Mouse (Mus musculus) adrenal gland (tissue): ENCODE data around the gene Pappa.

Experiments
- intact Hi-C: fragments of 180-260 bp; cut with DNase I; formaldehyde crosslinking; loops from one replicate; pipeline ENCODE4 v1.15.1; 2025

The Pappa gene

DNA sequence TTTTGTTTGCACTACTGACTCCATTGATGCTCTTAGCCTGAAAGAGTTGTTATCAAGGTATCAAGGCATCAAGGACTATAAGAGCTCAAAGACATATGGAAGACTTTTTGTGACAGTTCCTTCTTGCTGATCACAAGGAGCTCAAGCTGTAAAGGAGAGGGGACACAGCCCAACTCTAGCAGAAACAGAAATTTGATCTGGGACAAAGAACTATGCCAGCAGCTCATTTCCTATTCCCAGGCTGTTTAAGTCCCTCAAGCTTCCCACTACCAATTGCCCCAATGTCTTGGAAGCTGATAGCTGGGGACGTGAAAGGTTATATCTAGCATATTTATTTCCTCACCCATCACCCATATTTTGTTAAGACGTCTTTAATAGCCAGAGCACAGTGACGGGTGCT lies 39.7 kb downstream of the Pappa start:
- intact Hi-C loops: no loop called here

DNA sequence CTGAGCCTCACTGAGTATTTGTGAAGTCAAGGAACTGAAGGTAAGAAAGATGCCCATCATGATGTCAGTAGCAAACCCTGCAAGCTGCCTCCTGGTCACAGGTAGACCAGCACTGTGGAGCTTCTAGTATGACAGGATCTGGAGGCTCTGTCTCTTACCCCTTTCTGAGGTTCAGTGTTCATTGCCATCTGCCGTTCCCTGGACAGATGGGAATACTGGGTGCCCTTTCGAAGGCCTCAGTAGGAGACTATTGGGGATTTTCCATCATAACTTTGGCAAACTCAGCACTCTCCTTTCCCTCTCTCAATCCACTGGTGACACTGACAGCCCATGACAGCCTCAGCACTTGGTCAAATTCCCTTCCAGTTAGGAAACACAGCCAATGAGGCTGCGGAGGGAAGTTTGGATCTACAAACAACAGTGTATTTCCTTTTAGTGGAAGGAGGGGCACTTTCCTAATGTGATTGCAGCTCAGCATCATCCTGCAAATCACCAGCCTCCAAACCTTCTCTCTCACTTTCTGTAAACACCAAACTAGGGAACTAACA lies 42.4 kb downstream of the Pappa start:
- intact Hi-C loops: no loop called here

DNA sequence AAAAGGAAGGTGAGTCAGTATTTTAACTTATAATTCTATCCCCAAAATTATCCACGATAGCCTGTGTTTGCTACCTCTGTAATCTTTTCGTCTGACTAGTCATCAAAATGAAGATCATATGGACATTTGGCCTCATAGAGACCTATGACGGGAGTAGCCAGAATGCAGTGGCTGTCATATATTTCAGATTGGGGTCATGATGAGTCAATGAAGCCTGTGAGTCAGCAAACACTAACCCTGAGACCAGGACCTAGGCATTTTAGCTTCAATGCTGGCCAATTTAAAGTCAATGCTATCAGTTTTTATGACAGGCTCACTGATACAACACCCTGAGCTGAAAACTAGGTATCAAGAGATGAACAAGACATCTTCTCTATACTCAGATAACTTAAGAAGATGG lies 50.5 kb downstream of the Pappa start:
- intact Hi-C loops: no loop called here

DNA sequence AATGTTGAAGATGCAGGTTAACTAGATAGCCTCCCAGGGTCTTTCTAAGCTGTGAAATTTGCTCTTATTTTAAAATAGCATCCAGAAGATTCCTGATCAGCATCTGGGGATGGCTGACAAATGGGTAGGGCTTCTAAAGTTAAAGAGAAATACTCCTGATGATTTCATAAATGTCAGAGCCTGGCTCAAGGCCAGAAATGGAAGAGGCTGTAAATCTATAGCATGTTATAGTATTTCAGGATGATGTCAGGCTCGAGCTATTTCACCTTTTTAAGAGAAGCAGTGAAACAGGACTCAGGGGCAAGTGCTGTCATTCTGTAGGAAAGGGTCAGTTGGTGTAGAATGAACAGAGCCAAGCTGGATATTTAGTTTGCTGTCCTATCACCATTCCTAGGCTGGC lies 54.2 kb downstream of the Pappa start:
- intact Hi-C loops: no loop called here

DNA sequence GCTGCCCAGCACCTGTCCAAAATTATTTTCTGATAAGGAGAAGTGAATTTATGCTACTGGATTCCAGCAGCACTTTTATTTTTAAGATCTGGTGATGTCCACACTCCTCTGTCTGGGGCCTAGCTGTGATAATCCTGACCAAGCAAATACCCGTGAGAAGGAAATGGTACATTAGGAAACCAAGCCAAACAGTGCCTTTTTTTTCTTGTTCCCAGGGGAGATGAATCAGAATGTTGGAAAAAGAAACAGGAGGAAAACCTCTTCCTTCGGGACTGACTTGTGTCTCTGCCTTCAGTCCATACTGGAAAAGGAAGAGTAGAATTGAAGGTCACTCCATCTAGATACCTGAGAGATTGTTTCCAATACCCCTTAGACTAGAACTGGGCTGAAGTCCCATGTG lies 63.3 kb downstream of the Pappa start:
- intact Hi-C loops: no loop called here

DNA sequence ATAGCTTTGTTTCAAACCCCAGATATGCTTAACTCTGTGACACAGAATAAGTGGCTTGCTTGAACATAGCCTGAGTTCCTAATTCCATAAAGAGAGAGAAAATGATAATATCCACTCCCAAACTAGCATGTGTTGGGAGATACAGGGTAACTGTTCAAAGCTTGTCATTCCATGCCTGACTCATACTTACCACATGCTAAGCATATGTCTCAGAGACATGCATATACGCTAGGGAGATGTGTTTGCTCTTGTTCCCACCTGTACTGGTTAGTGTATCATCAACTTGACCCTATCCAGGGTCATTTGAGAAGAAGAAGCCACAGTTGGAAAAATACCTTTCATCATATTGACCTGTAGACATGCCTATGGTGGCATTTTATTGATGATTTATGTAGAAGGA lies 63.7 kb downstream of the Pappa start:
- intact Hi-C loops: no loop called here

DNA sequence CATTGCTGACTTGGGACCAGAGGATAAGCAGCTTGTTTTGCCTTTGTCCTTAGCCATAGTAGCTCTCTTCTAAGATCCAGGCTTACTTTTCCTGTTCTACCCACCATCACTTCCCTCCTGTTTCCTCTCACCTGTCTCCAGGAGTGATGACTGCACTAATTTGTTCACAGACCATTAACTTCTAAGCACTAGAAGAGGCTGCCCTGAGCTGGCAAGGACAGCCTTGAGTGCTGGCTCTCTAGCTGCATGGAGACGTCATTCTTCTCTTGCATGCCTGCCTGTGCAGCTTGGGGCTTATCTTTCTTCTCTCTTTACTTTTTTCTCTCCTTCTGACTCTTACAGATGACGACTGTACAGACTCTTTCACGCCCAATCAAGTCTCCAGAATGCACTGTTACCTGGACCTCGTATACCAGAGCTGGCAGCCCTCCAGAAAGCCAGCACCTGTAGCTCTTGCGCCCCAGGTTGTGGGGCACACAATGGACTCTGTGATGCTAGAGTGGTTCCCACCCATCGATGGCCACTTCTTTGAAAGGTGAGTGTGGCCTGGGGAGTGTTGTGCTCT lies 65.0 kb downstream of the Pappa start:
- intact Hi-C loops: no loop called here

DNA sequence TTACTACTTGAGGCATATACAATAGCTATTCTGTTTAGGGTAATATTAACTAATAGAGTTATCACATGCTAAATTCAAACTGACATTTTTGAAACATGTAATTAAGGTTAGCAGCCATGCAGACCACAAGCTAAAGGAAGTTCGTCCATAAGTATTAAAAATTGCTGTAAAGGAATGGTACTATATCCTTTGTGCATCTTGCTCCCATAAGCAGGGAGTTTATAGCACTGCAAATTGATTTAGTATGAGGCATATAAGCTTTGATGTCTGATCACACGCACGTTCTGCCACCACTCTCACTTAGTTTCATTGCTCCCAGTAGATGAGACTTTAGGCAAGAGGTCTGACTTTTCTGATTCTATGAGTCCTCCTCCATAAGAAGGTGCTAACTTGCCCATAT lies 68.8 kb downstream of the Pappa start:
- intact Hi-C loops: no loop called here

DNA sequence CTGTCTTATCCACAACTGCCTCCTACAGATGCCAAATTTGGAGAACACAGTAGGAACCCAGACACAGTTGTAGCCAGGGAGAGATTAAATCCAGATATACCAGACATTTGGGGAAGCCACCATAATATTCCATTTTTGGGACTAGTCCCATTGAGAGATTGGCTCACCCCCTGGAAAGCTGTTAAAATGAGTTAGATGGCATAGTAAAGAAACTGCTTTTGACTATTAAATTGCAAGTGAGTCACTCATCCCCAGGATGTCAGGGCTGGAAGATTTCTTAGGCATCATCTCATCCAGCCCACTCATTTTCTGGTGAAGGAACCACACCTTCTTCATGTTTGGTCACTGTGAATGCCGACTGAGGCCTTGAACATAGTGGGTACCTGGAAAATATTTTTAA lies 72.0 kb downstream of the Pappa start:
- intact Hi-C loops: no loop called here

DNA sequence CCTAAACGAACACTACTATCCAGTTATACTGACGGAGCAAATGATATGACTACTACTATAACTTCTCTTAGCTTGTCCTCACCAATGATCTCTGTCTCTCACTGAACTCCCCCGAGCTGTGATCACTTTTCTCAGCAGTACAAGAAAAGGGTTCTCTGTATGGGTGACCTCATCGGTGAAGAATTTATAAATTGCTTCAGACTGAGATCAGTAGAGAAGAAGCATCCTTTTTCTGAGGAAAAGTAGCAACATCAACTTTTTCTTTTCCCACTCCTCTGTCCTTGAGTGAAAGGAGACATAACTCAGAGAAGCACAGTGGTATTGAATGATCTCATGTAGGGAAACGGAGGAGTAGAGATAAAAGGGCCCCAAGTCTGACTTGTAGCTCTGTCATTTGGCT lies 79.7 kb downstream of the Pappa start:
- intact Hi-C loops: no loop called here

DNA sequence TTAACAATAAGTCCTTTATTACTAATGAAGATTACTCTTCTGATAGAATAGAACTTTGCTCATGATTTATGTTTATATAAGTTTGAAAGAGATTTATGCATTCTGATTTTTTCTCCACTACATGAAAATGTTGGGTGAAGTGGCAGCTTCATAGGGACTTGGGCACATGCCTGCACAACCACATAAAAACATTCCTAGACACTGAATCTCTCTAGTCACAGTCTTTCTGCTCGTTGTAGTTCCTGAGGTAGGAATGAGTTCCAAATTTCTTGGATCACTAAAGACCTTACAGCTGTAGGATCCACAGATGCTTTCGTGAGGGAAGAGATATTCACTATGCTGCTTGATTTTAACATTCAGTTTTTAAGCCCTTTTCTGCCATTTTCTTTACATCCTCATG lies 81.5 kb downstream of the Pappa start:
- intact Hi-C loops: no loop called here

DNA sequence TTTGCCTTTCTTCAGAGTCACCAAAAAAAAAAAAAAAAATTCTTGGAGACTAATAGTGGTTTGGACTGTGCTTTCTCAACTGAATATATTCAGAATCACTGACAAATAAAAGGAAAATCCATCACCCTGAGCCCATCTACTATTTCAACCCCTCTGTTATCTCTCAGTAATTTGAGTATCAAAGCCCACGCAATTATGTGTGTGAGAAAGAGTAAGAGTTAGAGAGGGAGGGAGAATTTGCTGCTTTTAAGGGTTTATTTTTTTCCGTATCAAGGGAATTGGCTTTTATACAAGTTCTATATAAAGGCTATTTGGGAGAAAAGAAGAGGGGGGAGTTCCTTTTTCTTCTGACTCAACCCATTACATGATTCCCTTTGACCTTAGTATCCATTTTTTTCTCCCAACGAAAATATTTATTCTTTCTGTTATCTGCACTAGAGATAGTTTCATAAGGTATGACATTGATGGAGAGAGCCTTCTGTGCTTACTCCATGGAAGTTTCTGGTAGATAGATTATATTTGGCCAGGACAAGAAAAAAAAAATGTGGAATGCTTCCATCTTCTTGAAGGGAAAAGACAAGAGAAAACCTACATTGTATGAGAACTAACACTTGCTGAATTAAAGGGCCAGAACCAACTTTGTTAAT lies 85.5 kb downstream of the Pappa start:
- intact Hi-C loops: no loop called here

DNA sequence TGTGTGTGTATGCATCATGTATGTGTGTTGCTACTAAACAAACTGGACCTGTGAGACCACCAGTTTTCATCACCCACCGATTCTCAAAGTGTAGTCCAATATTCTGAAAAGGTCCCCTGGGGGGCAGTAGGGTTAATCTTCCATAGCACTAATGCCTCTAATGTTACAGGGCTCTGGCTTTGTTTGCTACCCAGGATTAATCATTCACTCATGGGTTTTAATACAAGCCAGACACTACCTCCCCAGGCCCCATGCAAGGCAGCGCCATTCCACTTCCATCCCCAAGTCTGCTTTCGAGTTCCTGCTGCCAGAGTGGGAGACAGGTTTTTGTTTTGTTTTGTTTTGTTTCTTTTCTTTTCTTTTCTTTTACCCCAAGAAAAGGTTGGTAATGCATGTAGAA lies 92.7 kb downstream of the Pappa start:
- intact Hi-C loops: no loop called here

DNA sequence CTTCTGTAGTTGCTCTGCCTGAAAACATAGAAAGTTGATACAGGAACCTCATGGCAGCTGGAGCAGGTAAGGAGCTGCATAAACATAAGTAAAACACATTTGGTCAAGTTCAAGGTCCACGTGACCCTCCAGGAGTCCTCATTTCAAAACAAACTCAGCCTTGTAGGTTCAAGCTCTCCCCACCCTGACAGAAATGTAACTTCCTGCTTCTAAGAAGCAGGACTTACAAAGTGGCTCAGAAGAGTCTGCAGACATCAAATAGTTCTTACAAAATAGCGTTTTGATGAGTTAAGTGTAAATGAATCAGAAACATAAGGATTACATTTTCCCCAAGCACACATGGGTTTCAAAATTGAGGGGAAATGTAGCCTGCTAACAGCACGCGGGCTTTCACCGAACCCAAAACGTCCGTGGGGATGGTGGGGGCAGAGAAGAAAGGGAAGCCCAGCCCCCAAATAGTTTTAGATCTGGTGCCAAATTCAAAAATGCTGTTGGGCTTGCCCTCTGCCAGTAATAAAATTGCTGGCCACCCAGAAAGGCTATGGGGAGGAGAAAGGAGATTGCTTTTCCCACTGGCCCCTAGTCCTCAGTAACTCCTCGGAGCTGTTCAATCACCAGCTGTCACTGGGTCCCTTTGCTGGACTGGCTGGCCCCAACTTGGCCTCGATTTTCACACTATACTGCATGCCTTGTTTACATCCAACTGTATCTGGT lies 93.8 kb downstream of the Pappa start:
- intact Hi-C loops: no loop called here

DNA sequence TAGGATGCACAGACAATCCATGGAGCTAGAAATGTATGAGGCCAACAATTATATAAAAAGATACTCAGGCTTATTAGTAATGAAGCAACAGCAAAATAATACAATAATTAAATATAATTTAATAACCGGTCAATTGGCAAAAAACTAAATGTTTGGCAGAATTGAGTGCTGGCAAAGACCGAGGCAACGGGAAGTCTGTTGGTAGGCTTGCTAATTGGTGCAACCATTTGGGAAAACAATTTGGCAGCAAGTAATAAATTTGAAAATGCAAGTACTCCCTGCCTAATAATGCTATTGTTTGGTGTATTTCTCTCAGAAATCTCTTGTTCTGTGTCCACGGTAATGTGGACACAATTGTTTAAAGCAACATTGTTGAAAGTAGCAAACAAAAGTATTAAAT lies 99.9 kb downstream of the Pappa start:
- intact Hi-C loops: no loop called here

DNA sequence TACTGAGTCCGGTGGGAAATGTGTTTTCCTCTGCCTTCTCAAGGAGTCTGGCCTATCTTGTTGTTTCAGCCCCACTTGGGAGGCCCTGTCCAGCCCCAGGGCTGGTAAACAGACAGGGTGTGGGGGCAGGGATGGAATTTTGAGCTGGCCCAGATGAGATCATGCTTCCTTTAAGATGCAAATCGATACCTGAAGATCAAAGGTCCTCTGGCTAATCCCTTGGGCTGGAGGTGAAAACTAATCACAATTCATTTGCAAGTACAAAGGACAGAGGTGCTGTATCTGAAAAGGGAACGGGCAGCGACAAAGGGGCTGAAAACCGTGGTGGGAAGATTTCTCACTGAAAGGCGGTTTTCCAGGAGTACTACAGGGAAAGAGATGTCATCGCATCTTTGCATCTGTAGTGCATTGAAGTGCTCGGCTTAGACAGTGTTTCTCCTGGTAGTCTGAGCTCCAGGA lies 114.6 kb downstream of the Pappa start:
- intact Hi-C loops: no loop called here

DNA sequence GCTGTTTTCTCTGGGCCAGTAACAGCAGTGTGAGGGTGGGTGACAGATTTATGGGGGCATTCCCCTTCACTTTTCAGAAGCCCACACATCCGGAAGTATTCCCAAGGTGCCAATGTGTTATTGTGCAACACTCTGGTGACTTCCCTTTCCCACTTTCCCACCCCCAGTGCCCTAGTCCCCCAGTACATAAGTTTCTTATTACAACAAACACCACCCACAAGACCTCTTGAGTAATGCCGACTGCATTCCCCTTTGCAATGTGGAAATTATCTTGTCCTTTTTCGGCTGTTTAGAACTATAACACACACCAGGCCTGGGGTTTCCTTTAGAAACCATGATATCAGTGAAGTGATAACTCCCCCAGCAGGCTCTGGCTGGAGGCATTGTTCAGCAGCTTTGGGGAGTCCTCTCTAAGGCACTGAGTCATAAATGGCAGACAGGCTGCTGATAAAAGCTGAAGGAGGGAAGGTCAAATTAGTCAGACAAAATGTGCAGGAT lies 118.5 kb downstream of the Pappa start:
- intact Hi-C loops: no loop called here

DNA sequence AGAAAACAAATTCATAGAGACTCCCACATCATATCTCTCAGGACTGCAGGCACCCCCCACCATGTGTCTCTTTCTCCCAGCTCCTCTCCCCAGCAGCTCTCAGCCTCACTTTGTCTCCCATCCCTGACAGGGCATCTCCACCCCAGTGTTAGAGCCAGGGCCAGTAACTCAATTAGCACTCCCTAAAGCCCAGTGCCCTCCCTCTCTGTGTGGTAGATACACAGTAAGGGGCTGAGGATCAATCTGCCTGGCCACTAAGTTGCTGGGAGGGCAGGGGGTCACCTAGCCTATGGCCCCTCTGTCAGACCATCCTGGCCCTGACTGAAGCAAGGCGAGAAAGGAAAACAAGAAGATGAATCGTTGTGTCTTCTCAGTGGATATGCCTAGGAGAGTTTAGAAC lies 119.3 kb downstream of the Pappa start:
- intact Hi-C loops: no loop called here

DNA sequence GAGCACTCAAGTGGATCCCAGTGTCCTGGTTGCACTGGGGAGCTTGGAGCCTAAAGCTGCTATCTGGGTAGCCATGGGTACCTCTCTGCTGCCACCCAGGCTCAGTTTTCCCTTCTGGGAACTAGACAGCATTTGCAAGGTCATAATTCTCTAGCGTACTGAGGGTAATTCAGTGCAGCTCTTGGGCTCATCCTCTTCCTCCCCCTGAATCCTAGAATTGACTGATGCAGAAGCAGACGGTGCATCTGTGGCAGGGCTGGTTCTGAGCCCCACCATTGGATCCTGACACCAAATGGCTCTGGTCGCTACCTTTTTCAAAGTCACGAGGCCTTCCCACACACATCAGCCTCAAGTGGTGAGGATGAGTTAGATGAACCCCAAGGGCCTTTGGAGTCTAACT lies 121.0 kb downstream of the Pappa start:
- intact Hi-C loops: no loop called here

DNA sequence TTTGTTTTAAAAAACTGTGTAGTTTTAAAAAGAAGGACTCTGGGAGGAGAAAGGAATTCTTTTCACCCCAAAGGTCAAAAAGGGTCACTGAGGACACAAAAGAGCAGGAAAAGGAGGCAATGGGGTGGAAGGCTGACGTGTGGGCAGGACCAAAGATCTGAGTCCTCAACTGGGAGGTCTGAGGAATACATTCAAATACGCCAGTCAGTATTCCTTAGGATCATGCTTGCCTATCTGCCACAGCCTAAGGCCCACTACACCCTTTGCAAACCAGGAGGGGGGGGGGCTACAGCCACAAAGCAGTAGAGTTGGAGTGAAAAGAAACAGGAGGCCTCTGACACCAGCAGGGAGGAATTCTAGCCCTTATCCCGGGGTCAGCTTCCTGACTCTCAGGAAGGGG lies 121.5 kb downstream of the Pappa start:
- intact Hi-C loops: no loop called here

DNA sequence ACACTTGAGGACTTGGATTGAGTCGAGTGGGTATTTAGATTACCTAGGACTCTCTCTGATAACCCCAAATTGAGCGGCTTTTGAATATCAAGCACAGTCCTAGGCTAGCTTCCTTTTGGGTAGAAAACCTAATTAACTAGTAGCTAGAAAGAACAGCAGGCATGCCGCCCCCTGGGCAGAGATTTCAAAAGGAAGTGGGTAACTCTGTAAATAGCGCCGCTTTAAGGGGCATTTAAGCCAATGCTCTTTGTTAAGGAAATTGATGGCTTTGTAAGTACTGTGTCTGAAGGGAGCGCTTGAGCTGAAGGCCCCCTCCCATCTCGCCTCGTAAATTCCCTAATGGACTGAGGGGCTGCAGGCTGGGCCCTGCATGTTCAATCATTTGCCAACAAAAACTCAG lies 128.2 kb downstream of the Pappa start:
- intact Hi-C loops: no loop called here

DNA sequence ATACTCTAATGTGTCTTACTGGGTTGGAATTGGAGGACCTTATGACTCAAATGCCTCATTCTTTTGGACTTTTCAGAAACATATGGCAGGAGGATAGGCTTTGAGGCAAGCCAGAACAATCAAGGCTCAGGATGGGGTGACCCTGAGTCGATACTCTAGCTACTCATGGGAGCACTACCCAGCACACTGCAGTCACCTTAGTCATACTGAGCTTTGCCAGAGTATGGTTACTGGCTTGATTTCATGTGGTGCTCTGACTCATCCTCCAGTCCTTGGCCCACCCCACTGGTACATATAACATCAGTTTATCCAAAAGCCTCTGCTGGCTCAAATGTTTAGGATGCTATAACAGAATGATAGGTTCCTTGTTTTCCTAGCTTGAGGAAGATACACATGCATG lies 130.1 kb downstream of the Pappa start:
- intact Hi-C loops: no loop called here

DNA sequence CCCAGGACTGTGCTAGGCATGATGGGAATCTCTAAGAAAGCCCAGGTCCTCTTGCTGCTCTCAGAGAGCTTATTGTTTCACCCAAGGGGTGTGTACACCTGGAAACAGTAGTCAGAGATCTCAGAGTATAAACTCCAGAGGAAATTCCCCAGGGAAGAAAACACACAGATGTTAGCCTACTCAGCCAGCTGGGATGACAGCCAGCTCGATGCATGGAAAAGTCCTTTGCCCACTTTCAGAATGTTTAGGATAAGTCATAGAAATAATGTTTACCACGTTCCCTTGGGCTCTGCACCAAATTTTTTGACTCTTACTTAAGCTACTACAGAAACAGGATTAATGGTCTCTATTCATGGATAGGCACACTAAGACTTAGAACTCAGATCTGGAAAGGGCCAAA lies 143.1 kb downstream of the Pappa start:
- intact Hi-C loops: no loop called here
